Mouse (Mus musculus) liver, postnatal 0 days (tissue): ENCODE measurements around the gene Ezh1.

Source experiments
- CTCF ChIP-seq: sonication (generic); IDR thresholded peaks from 2 replicates; pipeline ENCODE4 v1.5.1; 2016; ENCODE audit warnings: antibody characterized with exemption, low read depth
- EP300 ChIP-seq: IDR thresholded peaks from 2 replicates; pipeline ENCODE4 v1.6.1; 2016; ENCODE audit warnings: antibody characterized with exemption, low read depth, mild to moderate bottlenecking

- no peak for TF ChIP-seq CTCF
- no peak for TF ChIP-seq EP300
These were observed 10.5 kb upstream of the Ezh1 start for GRCm38 (mm10) chr11:101236782-101237181.
